Mouse (Mus musculus): ENCODE measurements around the gene Mef2a.
"Not testable (repeated sequence)": the region's sequence is repeated elsewhere in the genome, so short reads cannot be mapped to it uniquely, and the experiment has no call there.

Mef2a gene

GRCm38 (mm10) chr7:67371351-67371890 lies 1.2 kb downstream of the Mef2a start:
- in situ Hi-C loops (cut with MseI, MboI): no loop called here

GRCm38 (mm10) chr7:67369645-67370044 lies 3.0 kb downstream of the Mef2a start:
- in situ Hi-C loops (cut with MseI, MboI): no loop called here

- in situ Hi-C loops (cut with MseI, MboI): no loop called here
These were observed 4.3 kb downstream of the Mef2a start for GRCm38 (mm10) chr7:67368394-67368793.

GRCm38 (mm10) chr7:67360588-67360987 lies 12.1 kb downstream of the Mef2a start:
- in situ Hi-C loops (cut with MseI, MboI): no loop called here

GRCm38 (mm10) chr7:67359863-67360262 lies 12.8 kb downstream of the Mef2a start:
- in situ Hi-C loops (cut with MseI, MboI): no loop called here

- in situ Hi-C loops (cut with MseI, MboI): no loop called here
These were observed 16.8 kb downstream of the Mef2a start for GRCm38 (mm10) chr7:67355870-67356269.

- in situ Hi-C loops (cut with MseI, MboI): no loop called here
These were observed 19.0 kb downstream of the Mef2a start for GRCm38 (mm10) chr7:67353667-67354066.

GRCm38 (mm10) chr7:67352989-67353388 lies 19.7 kb downstream of the Mef2a start:
- in situ Hi-C loops (cut with MseI, MboI): no loop called here

- in situ Hi-C loops (cut with MseI, MboI): loop anchor here in 1 of 2 experiments (10.0 kb wide), 1 partner anchor 100 kb away; no protein-coding TSS in a partner anchor
These were observed 28.2 kb downstream of the Mef2a start for GRCm38 (mm10) chr7:67344443-67344842.

- in situ Hi-C loops (cut with MseI, MboI): loop anchor here in 1 of 2 experiments (10.0 kb wide), 1 partner anchor 97 kb away; no protein-coding TSS in a partner anchor
These were observed 30.5 kb downstream of the Mef2a start for GRCm38 (mm10) chr7:67342067-67342625.

- in situ Hi-C loops (cut with MseI, MboI): no loop called here
These were observed 52.3 kb downstream of the Mef2a start for GRCm38 (mm10) chr7:67320359-67320758.

GRCm38 (mm10) chr7:67318697-67319096 lies 54.0 kb downstream of the Mef2a start:
- in situ Hi-C loops (cut with MseI, MboI): no loop called here

- in situ Hi-C loops (cut with MseI, MboI): no loop called here
These were observed 59.5 kb downstream of the Mef2a start for GRCm38 (mm10) chr7:67313200-67313599.

- in situ Hi-C loops (cut with MseI, MboI): no loop called here
These were observed 62.5 kb downstream of the Mef2a start for GRCm38 (mm10) chr7:67310151-67310550.

- in situ Hi-C loops (cut with MseI, MboI): no loop called here
These were observed 64.6 kb downstream of the Mef2a start for GRCm38 (mm10) chr7:67308102-67308501.

- in situ Hi-C loops (cut with MseI, MboI): no loop called here
These were observed 65.6 kb downstream of the Mef2a start for GRCm38 (mm10) chr7:67307078-67307477.

- in situ Hi-C loops (cut with MseI, MboI): no loop called here
These were observed 67.7 kb downstream of the Mef2a start for GRCm38 (mm10) chr7:67304937-67305336.

- in situ Hi-C loops (cut with MseI, MboI): no loop called here
These were observed 76.2 kb downstream of the Mef2a start for GRCm38 (mm10) chr7:67296419-67296818.

GRCm38 (mm10) chr7:67291356-67291755 lies 81.3 kb downstream of the Mef2a start:
- in situ Hi-C loops (cut with MseI, MboI): no loop called here

GRCm38 (mm10) chr7:67287456-67287855 lies 85.2 kb downstream of the Mef2a start:
- in situ Hi-C loops (cut with MseI, MboI): no loop called here

- in situ Hi-C loops (cut with MseI, MboI): no loop called here
These were observed 89.1 kb downstream of the Mef2a start for GRCm38 (mm10) chr7:67283581-67283980.

GRCm38 (mm10) chr7:67270447-67270846 lies 102.2 kb downstream of the Mef2a start:
- in situ Hi-C loops (cut with MseI, MboI): not testable (repeated sequence)

GRCm38 (mm10) chr7:67259828-67260563 lies 112.7 kb downstream of the Mef2a start:
- in situ Hi-C loops (cut with MseI, MboI): no loop called here
